Mouse (Mus musculus) testis, adult 2 months (tissue): ENCODE data around the gene Fam219a.

ENCODE experiments used
- CTCF ChIP-seq: fragments of 200-500 bp; IDR thresholded peaks from 2 replicates; pipeline ENCODE4 v1.5.1; 2012; ENCODE audit warnings: low read depth, mild to moderate bottlenecking, inconsistent platforms, low read length, moderate library complexity; ENCODE audit not compliant: control insufficient read depth, insufficient read depth, insufficient replicate concordance
- POLR2A ChIP-seq: fragments of 200-500 bp; IDR thresholded peaks from 2 replicates; pipeline ENCODE4 v1.6.1; 2012; ENCODE audit warnings: low read depth, mild to moderate bottlenecking, inconsistent platforms, low read length, moderate library complexity; ENCODE audit not compliant: control insufficient read depth

DNA sequence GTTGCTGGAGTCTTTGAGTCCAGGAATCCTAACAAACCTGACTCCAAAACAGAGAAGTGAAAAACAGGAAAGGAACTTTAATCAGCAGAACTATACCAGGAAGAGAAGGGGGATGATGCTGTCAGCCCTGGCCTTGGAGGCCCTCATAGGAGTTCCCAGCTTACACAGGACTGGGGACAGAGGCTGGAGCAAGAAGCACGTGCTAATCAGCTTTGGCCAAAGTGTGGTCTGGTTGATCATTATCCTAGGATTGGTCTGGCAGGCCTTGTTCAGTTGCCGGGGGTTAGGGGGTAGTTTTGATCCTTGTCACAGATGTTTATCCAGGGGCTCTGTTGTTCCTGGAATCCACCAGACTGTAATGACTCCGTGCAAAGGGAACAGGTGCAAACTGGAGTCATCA lies 75.0 kb downstream of the Fam219a start:
- TF ChIP-seq CTCF: no peak
- TF ChIP-seq POLR2A: no peak
